Mouse (Mus musculus) liver, embryonic 14.5 days (tissue): ENCODE data around the gene Odf3b.

Source experiments
- CTCF ChIP-seq: IDR thresholded peaks from 2 replicates; pipeline ENCODE4 v1.5.1; 2016; ENCODE audit warnings: antibody characterized with exemption, low read depth, control low read depth
- EP300 ChIP-seq: IDR thresholded peaks from 2 replicates; pipeline ENCODE4 v1.6.1; 2016; ENCODE audit warnings: antibody characterized with exemption, low read depth

- TF ChIP-seq CTCF: no peak
- TF ChIP-seq EP300: no peak
These were observed 47.6 kb upstream of the Odf3b start for GRCm38 (mm10) chr15:89426716-89427115.
